Mouse (Mus musculus): ENCODE results near the gene Crybb1. TPM values are rescaled to one million over a fixed set of nuclear protein-coding genes. Genes with fewer than 3 reads are reported as not detected.

Gene Crybb1
- polyA plus RNA-seq, 1 experiment, result 0.40 TPM

DNA sequence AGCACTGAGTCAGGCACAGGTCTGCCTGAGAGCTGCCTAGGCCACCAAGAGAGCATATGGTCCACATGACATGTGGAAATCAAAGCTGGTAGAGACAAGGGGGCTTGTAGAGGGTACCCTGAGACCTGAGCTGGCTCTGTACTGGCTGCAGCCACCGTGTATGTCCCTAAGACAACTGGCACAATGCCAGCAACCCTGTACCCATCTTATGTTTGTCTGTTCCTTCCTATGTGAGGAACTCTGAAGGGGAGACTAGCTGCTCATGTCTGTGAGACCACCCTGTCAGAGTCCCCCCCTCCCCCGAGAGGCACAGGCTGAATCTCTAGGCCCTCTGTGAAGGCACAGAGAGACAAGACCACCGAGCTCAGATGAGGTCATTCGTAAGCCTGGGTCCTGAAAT is 36.9 kb upstream of the Crybb1 start:
- WGBS, result 76% methylated on average over 4 of the region's 4 CpGs
- Histone ChIP-seq H3K4me1 (replicated peaks; ENCODE audit: control insufficient read depth, insufficient read depth, low read length) (peaks cover 9% of the 10 kb centered on the region), H3K27ac (ENCODE audit: control insufficient read depth, insufficient read depth, low read length) (no peak overlapping the region), H3K27me3 (ENCODE audit: control insufficient read depth, insufficient read depth, low read length) (no peaks in the 10 kb centered on the region), H3K4me3 (ENCODE audit: control insufficient read depth, insufficient read depth, low read length) (no peak overlapping the region), H3K36me3 (ENCODE audit: control insufficient read depth, insufficient read depth, low read length) (no peaks in the 10 kb centered on the region)
- no peak for TF ChIP-seq POLR2A (IDR thresholded peaks at IDR 0.05; ENCODE audit: control insufficient read depth, extremely low read depth, insufficient read depth, low read length, poor library complexity)
- TF ChIP-seq CTCF (IDR thresholded peaks at IDR 0.05; ENCODE audit: borderline replicate concordance, control insufficient read depth, extremely low read depth, insufficient read depth, low read length, poor library complexity), result no peak
- no peak for DNase-seq

DNA sequence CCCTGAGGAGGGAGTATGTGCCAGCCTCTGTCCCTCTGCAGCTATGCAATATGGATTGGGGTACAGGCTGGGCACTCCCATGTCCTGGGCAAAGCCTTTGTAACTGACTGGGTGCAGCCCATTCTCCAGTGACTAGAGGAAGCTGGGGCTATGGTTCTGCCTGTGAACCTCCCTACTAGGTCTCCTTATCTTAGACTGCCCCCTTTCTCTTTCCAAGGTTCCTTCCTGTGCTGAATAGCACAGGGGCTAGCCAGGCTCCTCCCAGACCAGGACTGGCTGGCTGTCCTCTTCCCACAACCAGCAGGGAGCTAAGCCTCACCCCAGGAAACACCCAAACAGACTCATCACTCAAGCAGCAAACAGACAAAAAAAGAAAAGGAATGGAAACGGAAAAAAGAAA is 36.2 kb upstream of the Crybb1 start:
- Histone ChIP-seq H3K4me3 (ENCODE audit: control insufficient read depth, insufficient read depth, low read length) (no peak overlapping the region), H3K36me3 (ENCODE audit: control insufficient read depth, insufficient read depth, low read length) (no peaks in the 10 kb centered on the region), H3K4me1 (replicated peaks; ENCODE audit: control insufficient read depth, insufficient read depth, low read length) (peaks cover 9% of the 10 kb centered on the region), H3K27ac (ENCODE audit: control insufficient read depth, insufficient read depth, low read length) (no peak overlapping the region), H3K27me3 (ENCODE audit: control insufficient read depth, insufficient read depth, low read length) (no peaks in the 10 kb centered on the region)
- TF ChIP-seq POLR2A (IDR thresholded peaks at IDR 0.05; ENCODE audit: control insufficient read depth, extremely low read depth, insufficient read depth, low read length, poor library complexity), result no peak
- no peak for DNase-seq
- 22% methylated on average over 1 of the region's 1 CpGs for WGBS

DNA sequence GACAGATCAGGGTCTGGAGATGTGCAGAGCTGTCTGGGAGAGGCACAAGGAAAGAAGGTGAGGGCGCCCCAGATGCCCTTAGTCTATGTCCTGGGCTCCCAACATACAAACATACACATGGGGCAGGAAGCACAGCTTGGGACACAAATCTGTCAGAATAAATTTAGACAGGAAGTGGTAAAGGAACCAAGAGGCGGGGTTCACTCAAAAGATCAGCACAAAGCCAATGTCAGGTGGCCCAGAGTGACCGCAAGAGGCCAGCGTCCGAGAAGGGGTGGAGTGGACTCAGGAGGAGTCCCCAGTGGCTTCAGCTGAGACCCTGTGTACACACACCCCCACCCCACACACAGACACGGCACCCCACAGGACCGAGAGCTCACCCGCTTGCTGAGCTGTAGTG is 35.4 kb upstream of the Crybb1 start:
- Histone ChIP-seq H3K4me1 (replicated peaks; ENCODE audit: control insufficient read depth, insufficient read depth, low read length) (peaks cover 9% of the 10 kb centered on the region), H3K36me3 (ENCODE audit: control insufficient read depth, insufficient read depth, low read length) (no peaks in the 10 kb centered on the region), H3K27me3 (ENCODE audit: control insufficient read depth, insufficient read depth, low read length) (no peaks in the 10 kb centered on the region), H3K27ac (ENCODE audit: control insufficient read depth, insufficient read depth, low read length) (no peak overlapping the region), H3K4me3 (ENCODE audit: control insufficient read depth, insufficient read depth, low read length) (no peak overlapping the region)
- WGBS, result 17% methylated on average over 8 of the region's 8 CpGs
- DNase-seq, result no peak
- no peak for TF ChIP-seq POLR2A (IDR thresholded peaks at IDR 0.05; ENCODE audit: control insufficient read depth, extremely low read depth, insufficient read depth, low read length, poor library complexity)
- TF ChIP-seq CTCF (IDR thresholded peaks at IDR 0.05; ENCODE audit: borderline replicate concordance, control insufficient read depth, extremely low read depth, insufficient read depth, low read length, poor library complexity), result no peak

DNA sequence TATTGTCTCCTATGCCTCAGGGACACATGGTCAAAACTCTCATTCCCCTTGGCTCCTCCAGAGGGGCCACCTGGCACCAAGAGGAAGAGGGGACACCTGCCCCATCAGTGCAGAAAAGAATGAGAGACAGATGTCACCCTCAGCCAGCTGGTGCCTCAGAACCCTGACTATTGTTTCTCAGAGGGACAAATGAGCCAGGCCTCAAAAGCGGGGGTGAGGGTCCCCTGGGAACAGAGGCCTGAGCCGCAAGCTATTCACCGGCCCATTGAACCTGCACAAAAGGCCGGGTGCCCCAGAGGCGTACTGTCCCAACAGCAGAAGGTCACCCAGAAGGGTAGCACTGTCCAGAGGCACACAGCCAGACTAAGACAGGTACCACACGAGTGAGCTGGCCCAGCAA is 30.0 kb upstream of the Crybb1 start:
- Histone ChIP-seq H3K27me3 (ENCODE audit: control insufficient read depth, insufficient read depth, low read length) (peaks cover 19% of the 10 kb centered on the region), H3K4me1 (replicated peaks; ENCODE audit: control insufficient read depth, insufficient read depth, low read length) (no peaks in the 10 kb centered on the region), H3K36me3 (ENCODE audit: control insufficient read depth, insufficient read depth, low read length) (no peaks in the 10 kb centered on the region), H3K4me3 (ENCODE audit: control insufficient read depth, insufficient read depth, low read length) (no peak overlapping the region), H3K27ac (ENCODE audit: control insufficient read depth, insufficient read depth, low read length) (no peak overlapping the region)
- no peak for TF ChIP-seq CTCF (IDR thresholded peaks at IDR 0.05; ENCODE audit: borderline replicate concordance, control insufficient read depth, extremely low read depth, insufficient read depth, low read length, poor library complexity)
- TF ChIP-seq POLR2A (IDR thresholded peaks at IDR 0.05; ENCODE audit: control insufficient read depth, extremely low read depth, insufficient read depth, low read length, poor library complexity), result no peak
- WGBS, result 88% methylated on average over 6 of the region's 6 CpGs
- DNase-seq, result no peak

DNA sequence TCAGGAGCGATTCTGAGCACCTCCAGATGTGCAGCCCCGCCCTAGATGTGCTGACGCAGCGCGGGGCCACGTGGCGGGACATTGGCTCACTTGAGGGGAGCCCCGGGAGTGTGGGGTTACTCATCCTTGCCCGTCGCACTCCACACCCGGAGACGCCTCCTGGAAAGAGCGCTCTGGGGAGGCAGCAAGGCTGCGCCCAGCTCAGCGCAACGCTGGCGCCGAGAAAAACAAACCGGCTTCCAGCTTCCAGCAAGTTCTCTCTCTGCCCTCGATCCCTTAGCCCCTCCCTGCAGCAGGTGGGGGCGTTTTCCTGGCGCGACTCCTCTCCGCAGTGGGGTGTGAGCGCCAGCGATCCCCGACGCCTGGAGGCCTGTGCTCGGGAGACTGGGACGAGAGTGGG is 28.3 kb upstream of the Crybb1 start:
- no peak for DNase-seq

DNA sequence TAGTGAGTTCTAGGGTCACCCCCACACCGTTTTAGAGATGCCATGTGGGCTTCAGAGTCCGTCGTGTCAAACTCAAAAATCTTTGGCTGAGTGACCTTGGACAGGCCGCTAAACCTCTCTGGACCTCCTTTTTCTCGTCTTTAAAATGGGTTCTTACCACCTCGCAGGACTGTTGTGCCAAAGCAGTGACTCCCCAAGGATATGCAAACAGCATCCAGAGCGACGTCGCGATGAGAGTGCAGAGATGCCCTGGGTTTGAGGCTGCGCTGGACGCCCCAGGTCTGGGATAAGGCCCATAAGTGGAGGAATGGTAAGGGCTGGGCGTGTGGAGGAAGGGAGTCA is 27.7 kb upstream of the Crybb1 start:
- H3K4me1 ChIP-seq (replicated peaks; ENCODE audit: control insufficient read depth, insufficient read depth, low read length), result no peaks in the 10 kb centered on the region
- H3K4me3 ChIP-seq (ENCODE audit: control insufficient read depth, insufficient read depth, low read length), result no peak overlapping the region
- DNase-seq, result no peak
- H3K27me3 ChIP-seq (ENCODE audit: control insufficient read depth, insufficient read depth, low read length), result peaks cover 19% of the 10 kb centered on the region
- 9% methylated on average over 13 of the region's 13 CpGs for WGBS
- no peak overlapping the region for H3K27ac ChIP-seq (ENCODE audit: control insufficient read depth, insufficient read depth, low read length)
- H3K36me3 ChIP-seq (ENCODE audit: control insufficient read depth, insufficient read depth, low read length), result no peaks in the 10 kb centered on the region
- no peak for TF ChIP-seq CTCF (IDR thresholded peaks at IDR 0.05; ENCODE audit: borderline replicate concordance, control insufficient read depth, extremely low read depth, insufficient read depth, low read length, poor library complexity)
- TF ChIP-seq POLR2A (IDR thresholded peaks at IDR 0.05; ENCODE audit: control insufficient read depth, extremely low read depth, insufficient read depth, low read length, poor library complexity), result no peak

More for the DNA sequence above, 28.3 kb upstream of the Crybb1 start:
- TF ChIP-seq CTCF (IDR thresholded peaks at IDR 0.05; ENCODE audit: borderline replicate concordance, control insufficient read depth, extremely low read depth, insufficient read depth, low read length, poor library complexity) (no peak), POLR2A (IDR thresholded peaks at IDR 0.05; ENCODE audit: control insufficient read depth, extremely low read depth, insufficient read depth, low read length, poor library complexity) (no peak)
- WGBS, result 1% methylated on average over 30 of the region's 30 CpGs
- no peaks in the 10 kb centered on the region for H3K4me1 ChIP-seq (replicated peaks; ENCODE audit: control insufficient read depth, insufficient read depth, low read length)
- no peak overlapping the region for H3K4me3 ChIP-seq (ENCODE audit: control insufficient read depth, insufficient read depth, low read length)
- no peak overlapping the region for H3K27ac ChIP-seq (ENCODE audit: control insufficient read depth, insufficient read depth, low read length)
- no peaks in the 10 kb centered on the region for H3K36me3 ChIP-seq (ENCODE audit: control insufficient read depth, insufficient read depth, low read length)
- peaks cover 19% of the 10 kb centered on the region for H3K27me3 ChIP-seq (ENCODE audit: control insufficient read depth, insufficient read depth, low read length)

DNA sequence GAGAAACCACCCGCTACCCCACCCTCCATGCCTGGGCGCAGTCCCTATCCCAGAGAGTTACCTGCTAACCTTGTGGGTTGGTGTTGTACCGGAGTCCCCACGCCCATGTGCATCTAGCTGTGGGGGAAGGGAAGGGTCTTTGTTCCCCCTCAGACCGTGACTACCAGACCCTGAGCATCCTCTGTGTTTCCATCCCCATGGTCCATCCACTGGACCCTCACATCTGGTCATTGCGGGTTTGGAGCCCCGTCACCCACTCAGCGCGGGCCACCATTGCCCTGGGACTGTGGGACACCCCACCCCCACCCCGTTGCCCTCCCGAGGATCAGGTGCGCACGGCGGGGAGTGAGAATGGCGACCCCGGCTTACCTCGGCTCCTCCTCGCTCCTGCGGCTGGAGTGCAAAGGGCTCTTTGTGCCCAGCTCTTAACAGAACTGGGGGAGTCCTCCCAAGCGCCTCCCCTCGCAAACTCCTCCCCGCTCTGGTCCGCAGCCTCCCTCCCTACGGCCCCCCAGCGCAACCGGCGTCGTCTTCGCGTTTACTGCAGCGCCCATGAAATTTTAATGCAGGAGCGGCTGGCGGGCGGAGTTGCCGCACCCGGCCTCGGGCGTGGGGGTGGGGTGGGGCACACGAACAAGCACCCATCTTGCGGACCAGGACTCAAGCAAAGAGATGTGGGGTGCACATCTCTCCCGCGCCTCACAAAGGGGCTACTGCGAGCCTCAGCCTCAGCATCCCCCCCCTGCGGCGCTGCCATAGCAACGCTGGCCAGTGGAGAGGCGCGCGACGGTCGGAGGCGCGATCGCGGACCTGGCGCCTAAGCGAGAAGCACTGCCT is 27.2 kb upstream of the Crybb1 start:
- Histone ChIP-seq H3K27me3 (ENCODE audit: control insufficient read depth, insufficient read depth, low read length) (peaks cover 19% of the 10 kb centered on the region), H3K27ac (ENCODE audit: control insufficient read depth, insufficient read depth, low read length) (no peak overlapping the region), H3K36me3 (ENCODE audit: control insufficient read depth, insufficient read depth, low read length) (no peaks in the 10 kb centered on the region), H3K4me3 (ENCODE audit: control insufficient read depth, insufficient read depth, low read length) (no peak overlapping the region), H3K4me1 (replicated peaks; ENCODE audit: control insufficient read depth, insufficient read depth, low read length) (no peaks in the 10 kb centered on the region)
- no peak for DNase-seq
- no peak for TF ChIP-seq POLR2A (IDR thresholded peaks at IDR 0.05; ENCODE audit: control insufficient read depth, extremely low read depth, insufficient read depth, low read length, poor library complexity)
- TF ChIP-seq CTCF (IDR thresholded peaks at IDR 0.05; ENCODE audit: borderline replicate concordance, control insufficient read depth, extremely low read depth, insufficient read depth, low read length, poor library complexity), result no peak
- WGBS, result 3% methylated on average over 57 of the region's 57 CpGs
